Mouse (Mus musculus) fibroblast of lung, adult 2 months (primary cell): ENCODE measurements around the gene Tigd2.

Experiments
- DNase-seq: peaks from one replicate; pipeline ENCODE4 v3.0.0-alpha.2; 2011; ENCODE audit warnings: low read depth

Tigd2 gene

GRCm38 (mm10) chr6:59255909-59256308 is 47.2 kb downstream of the Tigd2 start:
- DNase-seq: no peak
